Mouse (Mus musculus): ENCODE results near the gene Ncapd2.

The Ncapd2 gene

GRCm38 (mm10) chr6:125148926-125149568, 42.5 kb downstream of the Ncapd2 start:
- DNase-seq (ENCODE audit: extremely low spot score, low read depth, low spot score): no peak

GRCm38 (mm10) chr6:125148251-125148925, 43.1 kb downstream of the Ncapd2 start:
- no peak for DNase-seq (ENCODE audit: extremely low spot score, low read depth, low spot score)

GRCm38 (mm10) chr6:125147329-125147728, 44.2 kb downstream of the Ncapd2 start:
- no peak for DNase-seq (ENCODE audit: extremely low spot score, low read depth, low spot score)

GRCm38 (mm10) chr6:125146797-125147196, 44.7 kb downstream of the Ncapd2 start:
- DNase-seq (ENCODE audit: extremely low spot score, low read depth, low spot score): no peak

- DNase-seq (ENCODE audit: extremely low spot score, low read depth, low spot score): no peak
These were observed 45.4 kb downstream of the Ncapd2 start for GRCm38 (mm10) chr6:125146148-125146547.

GRCm38 (mm10) chr6:125145479-125145951, 46.0 kb downstream of the Ncapd2 start:
- DNase-seq (ENCODE audit: extremely low spot score, low read depth, low spot score): no peak

GRCm38 (mm10) chr6:125145001-125145400, 46.5 kb downstream of the Ncapd2 start, which contains the start of gene Iffo1:
Iffo1 (plus strand) TSS chr6:125145241.
- DNase-seq (ENCODE audit: extremely low spot score, low read depth, low spot score): no peak

- no peak for DNase-seq (ENCODE audit: extremely low spot score, low read depth, low spot score)
These were observed 47.6 kb downstream of the Ncapd2 start for GRCm38 (mm10) chr6:125143904-125144303.

- no peak for DNase-seq (ENCODE audit: extremely low spot score, low read depth, low spot score)
These were observed 48.4 kb downstream of the Ncapd2 start for GRCm38 (mm10) chr6:125143128-125143527.

GRCm38 (mm10) chr6:125142436-125142835, 49.1 kb downstream of the Ncapd2 start:
- DNase-seq (ENCODE audit: extremely low spot score, low read depth, low spot score): no peak

- no peak for DNase-seq (ENCODE audit: extremely low spot score, low read depth, low spot score)
These were observed 51.8 kb downstream of the Ncapd2 start for GRCm38 (mm10) chr6:125139747-125140146.

GRCm38 (mm10) chr6:125137002-125137671, 54.4 kb downstream of the Ncapd2 start:
- DNase-seq (ENCODE audit: extremely low spot score, low read depth, low spot score): no peak

- no peak for DNase-seq (ENCODE audit: extremely low spot score, low read depth, low spot score)
These were observed 59.0 kb downstream of the Ncapd2 start for GRCm38 (mm10) chr6:125132470-125132869.

GRCm38 (mm10) chr6:125131302-125132156, 60.0 kb downstream of the Ncapd2 start, which contains the start of gene Nop2:
Nop2 (plus strand) TSS chr6:125131909.
- peak; percentile 81 for DNase-seq (ENCODE audit: extremely low spot score, low read depth, low spot score)

- DNase-seq (ENCODE audit: extremely low spot score, low read depth, low spot score): no peak
These were observed 61.6 kb downstream of the Ncapd2 start for GRCm38 (mm10) chr6:125129710-125130402.

- no peak for DNase-seq (ENCODE audit: extremely low spot score, low read depth, low spot score)
These were observed 62.8 kb downstream of the Ncapd2 start for GRCm38 (mm10) chr6:125128724-125129123.

- no peak for DNase-seq (ENCODE audit: extremely low spot score, low read depth, low spot score)
These were observed 72.1 kb downstream of the Ncapd2 start for GRCm38 (mm10) chr6:125119387-125119786.

All from hindlimb bud, embryonic 11.5 days (tissue).